Mouse (Mus musculus) central nervous system, embryonic 14 days (tissue): ENCODE results near the gene Idh3a. TPM values are rescaled to one million over a fixed set of nuclear protein-coding genes. Genes with fewer than 3 reads are reported as not detected.

ENCODE experiments used
- polyA plus RNA-seq: library from polyadenylated mRNA; depleted of rRNA; stranded (reverse); fragments of >200 nt; gene quantifications from 2 replicates; pipeline ENCODE4 v1.2.3, GENCODE M21; 2012; rRNA removed

Idh3a gene
- polyA plus RNA-seq, result 66.4 and 71.5 TPM in 2 replicates

GRCm38 (mm10) chr9:54586199-54587061 lies at the start of gene Idh3a:
Idh3a (plus strand) TSS chr9:54586334.

GRCm38 (mm10) chr9:54538684-54539083 lies 47.5 kb upstream of the Idh3a start, which contains the start of gene Sh2d7:
Sh2d7 (plus strand) TSS chr9:54538984.

GRCm38 (mm10) chr9:54559771-54560471 lies 26.2 kb upstream of the Idh3a start, which contains the start of gene Cib2:
Cib2 (minus strand) TSS chr9:54560218.

Other genes starting within 250 kb of the Idh3a start
- 54.6 and 62.6 TPM in 2 replicates for gene Dmxl2, start 84.7 kb upstream of the Idh3a start, polyA plus RNA-seq
- gene Sh2d7, start 47.4 kb upstream of the Idh3a start, polyA plus RNA-seq, result 0.10 and 0.15 TPM in 2 replicates
- 27.8 and 28.6 TPM in 2 replicates for gene Cib2, start 26.1 kb upstream of the Idh3a start, polyA plus RNA-seq
- 11.7 and 13.9 TPM in 2 replicates for gene Acsbg1, start 75.5 kb downstream of the Idh3a start, polyA plus RNA-seq
- 5.9 and 7.4 TPM in 2 replicates for gene Dnaja4, start 112.5 kb downstream of the Idh3a start, polyA plus RNA-seq
- gene Wdr61, start 148.2 kb downstream of the Idh3a start, polyA plus RNA-seq, result 81.3 and 88.3 TPM in 2 replicates
- gene Crabp1, start 178.4 kb downstream of the Idh3a start, polyA plus RNA-seq, result 171 and 292 TPM in 2 replicates